Mouse (Mus musculus): ENCODE measurements around the gene Gmps. TPM values are rescaled to one million over a fixed set of nuclear protein-coding genes. Genes with fewer than 3 reads are reported as not detected.

Gmps gene
- 0.51 and 0.83 TPM in 2 replicates for polyA plus RNA-seq (2012; rRNA removed; ENCODE audit: low replicate concordance)

DNA sequence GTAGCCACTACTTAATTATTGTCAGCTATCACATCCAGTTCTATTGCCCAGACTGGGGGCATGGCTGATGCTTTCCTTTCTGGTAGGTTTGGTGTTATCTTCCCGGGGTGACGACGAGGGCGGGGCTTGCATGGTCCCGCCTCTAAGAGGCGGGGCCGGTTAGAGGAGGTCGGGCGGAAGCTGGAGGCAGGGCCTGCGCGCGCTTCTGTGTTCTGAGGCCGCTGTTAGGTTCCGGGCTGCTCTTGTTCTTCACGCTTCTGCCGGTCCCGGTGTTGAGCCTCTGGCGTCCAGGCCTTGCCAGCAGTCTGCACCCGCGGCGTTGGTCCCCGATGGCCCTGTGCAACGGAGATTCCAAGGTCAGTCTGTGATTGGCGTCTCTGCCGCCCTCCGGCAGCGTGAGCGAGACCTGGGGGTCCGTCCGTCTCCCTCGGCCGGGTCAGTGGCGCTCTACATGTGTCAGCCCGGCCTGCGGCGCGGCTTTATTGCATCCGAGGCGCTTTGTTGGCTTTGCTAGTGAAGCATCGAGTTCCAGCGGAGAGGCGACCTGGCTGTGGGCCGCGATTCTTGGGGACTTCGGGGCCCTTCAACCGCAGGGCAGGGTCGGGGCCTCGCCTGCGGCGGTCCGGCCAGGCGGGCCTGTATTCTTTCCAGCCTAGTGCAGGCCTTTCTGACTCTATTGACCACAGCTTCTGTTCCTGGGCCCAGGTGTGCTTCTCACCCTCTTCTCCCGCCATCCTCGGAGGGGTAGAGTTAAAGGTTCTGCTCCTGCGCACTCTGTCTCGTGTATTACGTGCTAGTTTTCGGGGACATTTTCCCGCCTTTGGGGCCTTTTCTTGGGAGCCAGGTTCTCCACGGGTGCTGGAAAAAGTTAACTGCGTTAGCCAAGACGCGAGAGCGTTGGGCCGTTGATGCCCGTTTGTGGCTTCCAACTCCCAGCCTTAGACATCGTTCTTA, at the start of gene Gmps:
Gene Gmps, plus strand, starts transcription at position 152 of the 954 bp plus-strand sequence.

DNA sequence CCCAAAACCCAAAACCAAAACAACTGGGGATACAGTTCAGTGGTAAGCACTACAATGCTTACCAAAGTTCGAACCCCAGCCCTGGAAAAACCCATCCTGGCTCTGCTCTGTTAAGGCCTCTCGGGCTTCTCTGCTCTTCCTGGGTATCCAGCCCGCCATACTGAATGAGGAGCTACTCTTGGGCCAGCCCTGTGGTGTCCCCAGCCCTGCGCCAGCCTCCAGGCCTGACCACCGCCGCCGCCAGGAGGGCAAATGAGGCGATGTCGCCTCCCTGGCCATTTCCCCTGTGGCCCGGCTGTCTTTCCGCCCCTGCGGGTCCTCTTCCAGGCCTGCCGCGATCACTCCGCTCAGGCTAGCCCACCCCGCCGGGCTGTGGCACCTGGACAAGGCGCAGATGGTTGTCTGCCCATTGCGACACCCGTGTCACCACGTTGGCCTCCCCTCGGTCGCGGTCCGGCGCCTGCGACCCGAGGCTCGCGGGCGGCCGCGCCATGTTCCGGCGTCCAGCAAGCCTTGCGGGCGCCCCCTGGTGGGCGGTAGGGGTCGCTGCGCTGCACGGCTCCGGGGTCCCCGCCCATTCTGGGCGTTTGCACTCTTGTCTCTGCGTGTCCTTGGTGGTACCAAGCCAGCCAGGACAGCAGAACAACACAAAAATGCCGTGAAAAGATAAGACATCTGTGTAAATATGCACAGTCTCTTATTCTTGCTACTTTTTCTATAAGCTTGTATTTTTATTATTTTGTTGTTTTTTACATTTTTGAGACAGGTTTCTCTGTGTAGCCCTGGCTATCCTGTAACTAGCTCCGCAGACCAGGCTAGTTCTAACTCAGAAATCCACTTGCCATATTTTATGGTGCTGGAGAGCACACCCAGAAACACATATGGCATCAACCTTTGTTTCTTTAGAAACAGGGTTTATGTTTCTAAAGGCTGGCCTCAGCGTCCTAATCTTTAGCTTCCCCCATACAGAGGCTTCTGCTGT, 46.7 kb upstream of the Gmps start, which contains the start of gene E130311K13Rik:
Gene E130311K13Rik, minus strand, starts transcription at position 595 of the 982 bp plus-strand sequence.

GRCm38 (mm10) chr3:63964100-63964921, 11.6 kb upstream of the Gmps start, which contains the start of gene Slc33a1:
Gene Slc33a1, minus strand, starts transcription at chr3:63964768.

Other genes with a start within 250 kb of the Gmps start
- 0.15 and 1.2 TPM in 2 replicates for gene Plch1, start 76.6 kb upstream of the Gmps start, polyA plus RNA-seq (2012; rRNA removed; ENCODE audit: low replicate concordance)
- 0.66 and 1.4 TPM in 2 replicates for gene E130311K13Rik, start 46.6 kb upstream of the Gmps start, polyA plus RNA-seq (2012; rRNA removed; ENCODE audit: low replicate concordance)
- gene Slc33a1, start 11.3 kb upstream of the Gmps start, polyA plus RNA-seq (2012; rRNA removed; ENCODE audit: low replicate concordance): 17.1 and 22.0 TPM in 2 replicates
- gene Vmn2r1, start 105.4 kb downstream of the Gmps start, polyA plus RNA-seq (2012; rRNA removed; ENCODE audit: low replicate concordance): not detected in 2 replicates
- not detected in 2 replicates for gene Vmn2r2, start 165.8 kb downstream of the Gmps start, polyA plus RNA-seq (2012; rRNA removed; ENCODE audit: low replicate concordance)

Data from duodenum, adult 2 months (tissue).